Mouse (Mus musculus) CD4-positive naive resting alpha-beta T cell, adult 57 days (primary cell): ENCODE measurements around the gene Gtf2a1l. TPM values are rescaled to one million over a fixed set of nuclear protein-coding genes. Genes with fewer than 3 reads are reported as not detected.

ENCODE experiments used
- total RNA-seq: library from RNA; stranded (reverse); gene quantifications from one replicate; pipeline ENCODE4 v1.2.4, GENCODE M21; 2023

The Gtf2a1l gene
- total RNA-seq, result not detected

GRCm38 (mm10) chr17:88668452-88668851, at the start of gene Gtf2a1l:
TSS of gene Gtf2a1l (plus strand) at chr17:88668660.

Other genes starting within 250 kb of the Gtf2a1l start
- 60.7 TPM for gene Foxn2, start 227.9 kb upstream of the Gtf2a1l start, total RNA-seq
- 68.3 TPM for gene Ppp1r21, start 138.5 kb upstream of the Gtf2a1l start, total RNA-seq
- gene Ston1, start 71.0 kb upstream of the Gtf2a1l start, total RNA-seq, result 2.4 TPM
- gene Lhcgr, start 123.3 kb downstream of the Gtf2a1l start, total RNA-seq, result not detected